Mouse (Mus musculus): ENCODE measurements at regions not wholly inside any gene's neighbourhood (a gene's known extent, or its start where the extent isn't known, plus 50 kb on each side); places are given as distances from the start of the nearest gene placed in this dataset.
"Not testable (repeated sequence)": the region's sequence is repeated elsewhere in the genome, so short reads cannot be mapped to it uniquely, and the experiment has no call there.

DNA sequence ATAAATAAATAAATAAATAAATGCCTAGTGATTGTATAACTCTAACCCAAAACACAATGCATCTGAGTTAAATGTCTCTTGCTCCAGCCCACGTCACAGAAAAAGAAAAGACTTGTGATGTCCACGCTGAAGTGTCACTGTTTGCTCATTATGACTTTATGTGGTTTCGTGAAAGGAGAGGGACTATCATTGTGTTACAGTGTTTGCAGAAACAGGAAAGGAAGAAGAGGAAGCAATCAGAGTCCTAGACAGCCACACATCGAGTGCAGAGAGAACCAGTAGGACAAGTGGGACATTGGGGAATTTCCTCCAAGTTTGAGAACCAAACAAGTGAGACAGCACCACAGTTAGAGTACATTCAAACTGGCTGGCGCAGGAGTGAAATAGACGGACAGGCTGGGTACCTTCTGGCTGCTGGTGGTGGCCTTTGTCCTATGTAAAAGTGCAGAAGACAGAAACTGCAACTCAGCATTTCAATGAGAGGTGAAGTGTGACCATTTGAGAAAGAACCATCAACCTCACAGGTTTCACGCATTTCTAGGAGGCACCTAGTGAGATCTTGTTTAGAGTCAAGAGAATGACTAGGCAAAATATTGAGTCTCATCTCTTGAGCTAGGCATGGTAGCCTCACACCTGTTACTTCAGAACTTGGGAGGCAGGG lies 59.6 kb downstream of the Fasl start:
- Histone ChIP-seq H3K36me3 (ENCODE audit: insufficient read depth, low read length) (no peaks in the 10 kb centered on the region), H3K4me3 (replicated peaks; ENCODE audit: low read length) (no peak overlapping the region), H3K9me3 (ENCODE audit: low read length) (peaks cover 3% of the 10 kb centered on the region), H3K4me1 (replicated peaks; ENCODE audit: low read depth, low read length) (no peaks in the 10 kb centered on the region), H3K27me3 (ENCODE audit: insufficient read depth, low read length) (peaks cover 3% of the 10 kb centered on the region; the same call in 1 of the 2 replicates)
- no peak for TF ChIP-seq CTCF (conservative IDR thresholded peaks at IDR 0.05; ENCODE audit: low read length)
- no peak for TF ChIP-seq POU5F1 (IDR thresholded peaks at IDR 0.05; ENCODE audit: borderline replicate concordance, low read length)
- TF ChIP-seq NANOG (IDR thresholded peaks at IDR 0.05; ENCODE audit: borderline replicate concordance, low read length), result no peak

GRCm38 (mm10) chr1:161727357-161727756 lies 60.9 kb downstream of the Fasl start:
- not testable (repeated sequence) for H3K4me1 ChIP-seq (replicated peaks; ENCODE audit: low read depth, low read length); H3K27me3 ChIP-seq (ENCODE audit: insufficient read depth, low read length); H3K9me3 ChIP-seq (ENCODE audit: low read length); H3K4me3 ChIP-seq (replicated peaks; ENCODE audit: low read length); H3K36me3 ChIP-seq (ENCODE audit: insufficient read depth, low read length)

- H3K27me3 ChIP-seq (ENCODE audit: insufficient read depth, low read length); H3K36me3 ChIP-seq (ENCODE audit: insufficient read depth, low read length); H3K4me1 ChIP-seq (replicated peaks; ENCODE audit: low read depth, low read length); H3K9me3 ChIP-seq (ENCODE audit: low read length); H3K4me3 ChIP-seq (replicated peaks; ENCODE audit: low read length): not testable (repeated sequence)
Observed at GRCm38 (mm10) chr1:161726098-161726497, 62.2 kb downstream of the Fasl start.

- Histone ChIP-seq H3K9me3 (ENCODE audit: low read length) (no peaks in the 10 kb centered on the region), H3K27me3 (ENCODE audit: insufficient read depth, low read length) (no peaks in the 10 kb centered on the region), H3K4me3 (replicated peaks; ENCODE audit: low read length) (no peak overlapping the region), H3K36me3 (ENCODE audit: insufficient read depth, low read length) (no peaks in the 10 kb centered on the region), H3K4me1 (replicated peaks; ENCODE audit: low read depth, low read length) (no peaks in the 10 kb centered on the region)
- TF ChIP-seq POU5F1 (IDR thresholded peaks at IDR 0.05; ENCODE audit: borderline replicate concordance, low read length), result no peak
- TF ChIP-seq CTCF (conservative IDR thresholded peaks at IDR 0.05; ENCODE audit: low read length), result no peak
Observed at GRCm38 (mm10) chr1:161719876-161720275, 68.4 kb downstream of the Fasl start.

GRCm38 (mm10) chr1:161718254-161718653 lies 70.0 kb downstream of the Fasl start:
- no peak for TF ChIP-seq NANOG (IDR thresholded peaks at IDR 0.05; ENCODE audit: borderline replicate concordance, low read length)
- no peak for TF ChIP-seq CTCF (conservative IDR thresholded peaks at IDR 0.05; ENCODE audit: low read length)
- no peak for TF ChIP-seq POU5F1 (IDR thresholded peaks at IDR 0.05; ENCODE audit: borderline replicate concordance, low read length)
- Histone ChIP-seq H3K36me3 (ENCODE audit: insufficient read depth, low read length) (no peaks in the 10 kb centered on the region), H3K27me3 (ENCODE audit: insufficient read depth, low read length) (no peaks in the 10 kb centered on the region), H3K4me3 (replicated peaks; ENCODE audit: low read length) (no peak overlapping the region), H3K9me3 (ENCODE audit: low read length) (no peaks in the 10 kb centered on the region), H3K4me1 (replicated peaks; ENCODE audit: low read depth, low read length) (no peaks in the 10 kb centered on the region)

DNA sequence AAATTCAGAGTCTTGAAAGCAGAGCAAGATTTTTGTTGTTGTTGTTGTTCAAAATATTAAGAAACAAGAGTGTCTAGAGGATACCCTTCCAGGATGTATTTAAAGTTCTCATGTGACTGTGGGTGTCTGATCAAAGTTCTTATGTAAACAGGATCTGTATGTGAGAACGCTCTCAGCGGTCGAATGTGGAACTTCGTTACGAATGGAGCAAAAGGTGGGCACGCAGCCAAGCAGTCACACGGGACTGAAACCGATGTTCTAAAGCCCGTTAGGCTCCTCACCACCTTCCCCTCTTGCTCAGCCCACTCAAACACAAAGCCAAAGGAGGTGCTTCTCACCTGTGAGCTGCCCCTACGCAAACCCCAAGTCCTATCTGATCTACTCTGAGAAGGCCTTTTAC lies 75.4 kb downstream of the Fasl start:
- no peaks in the 10 kb centered on the region for H3K27me3 ChIP-seq (ENCODE audit: insufficient read depth, low read length)
- TF ChIP-seq CTCF (conservative IDR thresholded peaks at IDR 0.05; ENCODE audit: low read length) (no peak), NANOG (IDR thresholded peaks at IDR 0.05; ENCODE audit: borderline replicate concordance, low read length) (no peak), POU5F1 (IDR thresholded peaks at IDR 0.05; ENCODE audit: borderline replicate concordance, low read length) (no peak)
- no peaks in the 10 kb centered on the region for H3K9me3 ChIP-seq (ENCODE audit: low read length)
- H3K36me3 ChIP-seq (ENCODE audit: insufficient read depth, low read length), result no peaks in the 10 kb centered on the region
- no peak overlapping the region for H3K4me3 ChIP-seq (replicated peaks; ENCODE audit: low read length)
- H3K4me1 ChIP-seq (replicated peaks; ENCODE audit: low read depth, low read length), result no peaks in the 10 kb centered on the region

GRCm38 (mm10) chr1:161712283-161712682 lies 76.0 kb downstream of the Fasl start:
- Histone ChIP-seq H3K27me3 (ENCODE audit: insufficient read depth, low read length) (no peaks in the 10 kb centered on the region), H3K4me3 (replicated peaks; ENCODE audit: low read length) (no peak overlapping the region), H3K36me3 (ENCODE audit: insufficient read depth, low read length) (no peaks in the 10 kb centered on the region), H3K4me1 (replicated peaks; ENCODE audit: low read depth, low read length) (no peaks in the 10 kb centered on the region), H3K9me3 (ENCODE audit: low read length) (no peaks in the 10 kb centered on the region)
- TF ChIP-seq CTCF (conservative IDR thresholded peaks at IDR 0.05; ENCODE audit: low read length) (no peak), NANOG (IDR thresholded peaks at IDR 0.05; ENCODE audit: borderline replicate concordance, low read length) (no peak), POU5F1 (IDR thresholded peaks at IDR 0.05; ENCODE audit: borderline replicate concordance, low read length) (no peak)

DNA sequence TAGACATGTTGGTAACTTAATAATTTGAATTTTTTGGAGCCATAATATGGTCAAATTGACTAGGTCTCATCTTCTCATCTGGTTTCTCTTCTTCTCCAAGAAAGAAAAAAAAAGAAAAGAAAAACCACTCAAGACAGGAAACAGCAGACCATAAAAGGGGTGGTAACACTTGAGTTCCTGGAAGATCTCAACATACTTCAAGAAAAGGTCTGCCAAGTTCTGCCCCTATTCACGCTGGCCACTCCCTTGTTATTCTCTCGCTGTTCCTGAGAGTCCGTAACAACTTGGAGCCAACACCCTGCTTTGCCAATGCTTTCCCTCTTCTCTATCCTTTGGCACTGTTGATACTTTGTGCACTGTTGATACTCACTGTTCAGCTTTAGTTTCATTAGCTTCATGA lies 81.2 kb downstream of the Fasl start:
- Histone ChIP-seq H3K27me3 (ENCODE audit: insufficient read depth, low read length) (no peaks in the 10 kb centered on the region), H3K36me3 (ENCODE audit: insufficient read depth, low read length) (no peaks in the 10 kb centered on the region), H3K4me1 (replicated peaks; ENCODE audit: low read depth, low read length) (no peaks in the 10 kb centered on the region), H3K9me3 (ENCODE audit: low read length) (no peaks in the 10 kb centered on the region), H3K4me3 (replicated peaks; ENCODE audit: low read length) (no peak overlapping the region)
- TF ChIP-seq NANOG (IDR thresholded peaks at IDR 0.05; ENCODE audit: borderline replicate concordance, low read length), result no peak

GRCm38 (mm10) chr1:161704961-161705360 lies 83.3 kb downstream of the Fasl start:
- Histone ChIP-seq H3K9me3 (ENCODE audit: low read length) (no peaks in the 10 kb centered on the region), H3K4me1 (replicated peaks; ENCODE audit: low read depth, low read length) (no peaks in the 10 kb centered on the region), H3K4me3 (replicated peaks; ENCODE audit: low read length) (no peak overlapping the region), H3K27me3 (ENCODE audit: insufficient read depth, low read length) (no peaks in the 10 kb centered on the region), H3K36me3 (ENCODE audit: insufficient read depth, low read length) (no peaks in the 10 kb centered on the region)
- TF ChIP-seq CTCF (conservative IDR thresholded peaks at IDR 0.05; ENCODE audit: low read length) (no peak), POU5F1 (IDR thresholded peaks at IDR 0.05; ENCODE audit: borderline replicate concordance, low read length) (no peak), NANOG (IDR thresholded peaks at IDR 0.05; ENCODE audit: borderline replicate concordance, low read length) (no peak)

All from E14TG2a.4 (cell line).